Mouse (Mus musculus) CH12.LX (cell line): ENCODE measurements around the gene Zfp451.

Experiments
- CTCF ChIP-seq, 2 experiments: IDR thresholded peaks in 1 of 2; conservative IDR thresholded peaks in 1 of 2; 2 replicates each; pipeline ENCODE4 v1.5.1; 2011 to 2012; ENCODE audit warnings: low read depth in 2 of 2, low read length in 2 of 2, improper control_type of control experiment in 1 of 2, inconsistent platforms in 1 of 2, mild to moderate bottlenecking in 1 of 2, moderate library complexity in 1 of 2
- EP300 ChIP-seq: IDR thresholded peaks from 2 replicates; pipeline ENCODE4 v1.6.1; 2011; ENCODE audit warnings: low read length, improper control_type of control experiment
- MAZ ChIP-seq: IDR thresholded peaks from 2 replicates; pipeline ENCODE4 v1.6.1; 2012; ENCODE audit warnings: low read depth, mild to moderate bottlenecking, inconsistent platforms, low read length, improper control_type of control experiment, moderate library complexity
- MEF2A ChIP-seq: IDR thresholded peaks from 2 replicates; pipeline ENCODE4 v1.6.1; 2014; ENCODE audit warnings: low read depth, mild to moderate bottlenecking, inconsistent platforms, low read length, improper control_type of control experiment, borderline replicate concordance
- POLR2A ChIP-seq: IDR thresholded peaks from 2 replicates; pipeline ENCODE4 v1.6.1; 2011; ENCODE audit warnings: low read depth, mild to moderate bottlenecking, improper control_type of control experiment, low read length
- POLR2AphosphoS2 ChIP-seq: IDR thresholded peaks from 2 replicates; pipeline ENCODE4 v1.6.1; 2011; ENCODE audit warnings: low read depth, low read length, improper control_type of control experiment
- ZC3H11A ChIP-seq: IDR thresholded peaks from 2 replicates; pipeline ENCODE4 v1.6.1; 2012; ENCODE audit warnings: low read depth, mild to moderate bottlenecking, inconsistent platforms, low read length, improper control_type of control experiment

GRCm38 (mm10) chr1:33733044-33733443, 81.4 kb downstream of the Zfp451 start:
- no peak for TF ChIP-seq POLR2A
- TF ChIP-seq MEF2A, result no peak
- no peak for TF ChIP-seq CTCF (conservative IDR thresholded peaks at IDR 0.05 in 1 of 2, IDR thresholded peaks at IDR 0.05 in 1 of 2; ENCODE audit: low read depth in 2 of 2, low read length in 2 of 2)
- TF ChIP-seq POLR2AphosphoS2, result no peak
- no peak for TF ChIP-seq ZC3H11A
- no peak for TF ChIP-seq MAZ
- no peak for TF ChIP-seq EP300
